Mouse (Mus musculus) neural tube, embryonic 14.5 days (tissue): ENCODE measurements around the gene Ccdc194. TPM values are rescaled to one million over a fixed set of nuclear protein-coding genes. Genes with fewer than 3 reads are reported as not detected.
"Not testable (repeated sequence)": the region's sequence is repeated elsewhere in the genome, so short reads cannot be mapped to it uniquely, and the experiment has no call there.

Source experiments
- ATAC-seq: fragments of 200-750 bp; cut with Nextera tagmentation; 2 replicates; pipeline ENCODE4 v1.8.0; 2017; ENCODE audit warnings: low read depth, mild to moderate bottlenecking, moderate TSS enrichment, moderate library complexity
- H3K27ac ChIP-seq: fragments of 300-500 bp; sonication (generic); 2 replicates; pipeline ENCODE4 v1.5.1; 2014; ENCODE audit warnings: low read depth, mild to moderate bottlenecking, control low read depth, low read length, moderate library complexity, mixed read lengths
- H3K27me3 ChIP-seq: fragments of 300-500 bp; sonication (generic); 2 replicates; pipeline ENCODE4 v1.6.1; 2014; ENCODE audit warnings: low read length; ENCODE audit not compliant: control insufficient read depth, insufficient read depth
- H3K36me3 ChIP-seq: fragments of 300-500 bp; sonication (generic); 2 replicates; pipeline ENCODE4 v1.6.1; 2014; ENCODE audit warnings: low read length, mixed read lengths; ENCODE audit not compliant: control insufficient read depth, insufficient read depth
- H3K4me1 ChIP-seq: fragments of 300-500 bp; sonication (generic); 2 replicates; pipeline ENCODE4 v1.6.1; 2014; ENCODE audit warnings: low read length; ENCODE audit not compliant: control insufficient read depth, insufficient read depth
- H3K4me2 ChIP-seq: fragments of 300-500 bp; sonication (generic); 2 replicates; pipeline ENCODE4 v1.6.1; 2014; ENCODE audit warnings: mild to moderate bottlenecking, low read depth, low read length, control low read depth
- H3K4me3 ChIP-seq: fragments of 300-500 bp; sonication (generic); 2 replicates; pipeline ENCODE4 v1.5.1; 2014; ENCODE audit warnings: low read depth, low read length, control low read depth, mixed read lengths
- H3K9ac ChIP-seq: fragments of 300-500 bp; sonication (generic); replicated peaks from 2 replicates; pipeline ENCODE4 v1.6.1; 2014; ENCODE audit warnings: low read depth, mild to moderate bottlenecking, control low read depth, low read length, mixed read lengths
- H3K9me3 ChIP-seq: fragments of 300-500 bp; sonication (generic); 2 replicates; pipeline ENCODE4 v1.6.1; 2016; ENCODE audit warnings: low read length; ENCODE audit not compliant: control insufficient read depth
- WGBS: fragments of 180-500 bp; shearing (Covaris S2); extraction: QIAGEN DNeasy Blood & Tissue Kit; methylation state at CpG from one replicate; pipeline ENCODE4 v1.1.7; 2014; 5-methylcytosine and 5-hydroxymethylcytosine counted together
- polyA plus RNA-seq: library from polyadenylated mRNA; unstranded; fragments of >200 nt; fragmentation: Nextera tagmentation; extraction: Ambion mirVana; gene quantifications from 2 replicates; pipeline ENCODE4 v1.2.1, GENCODE M21; 2014

Gene Ccdc194
- polyA plus RNA-seq, 1 experiment from 2014 or later, result not detected

- Histone ChIP-seq H3K4me1 (0 out of 2 replicates have a peak, but pooled peaks cover 4% of the 10 kb centered on the region), H3K9ac (no peak overlapping the region), H3K27me3 (peaks cover 9% of the 10 kb centered on the region), H3K4me3 (no peak overlapping the region), H3K27ac (no peak overlapping the region), H3K4me2 (no peak overlapping the region), H3K36me3 (no peaks in the 10 kb centered on the region), H3K9me3 (no peaks in the 10 kb centered on the region)
- ATAC-seq, result no peak
- WGBS, result 6% methylated on average over 6 of the region's 6 CpGs
These were observed 761 bp upstream of the Ccdc194 start for GRCm38 (mm10) chr8:71526272-71526671.

GRCm38 (mm10) chr8:71521634-71522033, 3.9 kb downstream of the Ccdc194 start:
- peak; percentile 82 for ATAC-seq
- Histone ChIP-seq H3K4me3 (no peak overlapping the region), H3K4me2 (0 out of 2 replicates have a peak overlapping the region, but pooled peaks have one; percentile 6), H3K9ac (no peak overlapping the region), H3K9me3 (no peaks in the 10 kb centered on the region), H3K27ac (no peak overlapping the region), H3K27me3 (peaks cover 9% of the 10 kb centered on the region), H3K4me1 (0 out of 2 replicates have a peak, but pooled peaks cover 4% of the 10 kb centered on the region), H3K36me3 (no peaks in the 10 kb centered on the region)
- WGBS, result 7% methylated on average over 17 of the region's 17 CpGs

- 0 out of 2 replicates have a peak, but pooled peaks have one; percentile 41 for ATAC-seq
- not testable (repeated sequence) for H3K27ac ChIP-seq, H3K9me3 ChIP-seq, H3K27me3 ChIP-seq, H3K9ac ChIP-seq, H3K4me1 ChIP-seq, H3K36me3 ChIP-seq, H3K4me3 ChIP-seq, H3K4me2 ChIP-seq
- WGBS, result 33% methylated on average over 9 of the region's 10 CpGs
These were observed 6.3 kb downstream of the Ccdc194 start for GRCm38 (mm10) chr8:71519037-71519825.

GRCm38 (mm10) chr8:71516786-71517185, 8.7 kb downstream of the Ccdc194 start:
- WGBS, result 15% methylated on average over 6 of the region's 6 CpGs
- H3K27me3 ChIP-seq, result no peaks in the 10 kb centered on the region
- no peak for ATAC-seq
- no peaks in the 10 kb centered on the region for H3K4me1 ChIP-seq
- H3K27ac ChIP-seq, result no peak overlapping the region
- H3K36me3 ChIP-seq, result no peaks in the 10 kb centered on the region
- H3K9ac ChIP-seq, result no peak overlapping the region
- H3K4me3 ChIP-seq, result no peak overlapping the region
- H3K4me2 ChIP-seq, result no peak overlapping the region
- no peaks in the 10 kb centered on the region for H3K9me3 ChIP-seq

GRCm38 (mm10) chr8:71515043-71515442, 10.5 kb downstream of the Ccdc194 start:
- H3K4me2 ChIP-seq, result no peak overlapping the region
- 74% methylated on average over 5 of the region's 5 CpGs for WGBS
- ATAC-seq, result no peak
- no peaks in the 10 kb centered on the region for H3K9me3 ChIP-seq
- H3K36me3 ChIP-seq, result no peaks in the 10 kb centered on the region
- H3K9ac ChIP-seq, result no peak overlapping the region
- H3K27ac ChIP-seq, result no peak overlapping the region
- H3K4me1 ChIP-seq, result no peaks in the 10 kb centered on the region
- no peaks in the 10 kb centered on the region for H3K27me3 ChIP-seq
- H3K4me3 ChIP-seq, result no peak overlapping the region

- Histone ChIP-seq H3K9ac (no peak overlapping the region), H3K27ac (no peak overlapping the region), H3K4me2 (no peak overlapping the region), H3K36me3 (no peaks in the 10 kb centered on the region), H3K4me3 (no peak overlapping the region), H3K4me1 (no peaks in the 10 kb centered on the region), H3K27me3 (peaks cover 7% of the 10 kb centered on the region), H3K9me3 (no peaks in the 10 kb centered on the region)
- no peak for ATAC-seq
- WGBS, result 65% methylated on average over 12 of the region's 15 CpGs
These were observed 12.3 kb downstream of the Ccdc194 start for GRCm38 (mm10) chr8:71513018-71513754.

- Histone ChIP-seq H3K27ac (no peak within 1 kb of the TSS), H3K4me1 (no peaks in the 10 kb centered on the region), H3K9ac (no peak within 1 kb of the TSS), H3K4me2 (no peak within 1 kb of the TSS), H3K9me3 (no peaks in the 10 kb centered on the region), H3K36me3 (no peaks in the 10 kb centered on the region), H3K27me3 (peaks cover 21% of the 10 kb centered on the region), H3K4me3 (no peak within 1 kb of the TSS)
- WGBS, result 62% methylated on average over 14 of the region's 14 CpGs
- no peak for ATAC-seq
These were observed 13.9 kb downstream of the Ccdc194 start, which contains the start of gene Plvap for GRCm38 (mm10) chr8:71511644-71512043. TSS of gene Plvap (minus strand) at chr8:71511752.

- Histone ChIP-seq H3K27ac (no peak overlapping the region), H3K4me1 (no peaks in the 10 kb centered on the region), H3K27me3 (peaks cover 32% of the 10 kb centered on the region), H3K9ac (no peak overlapping the region), H3K4me3 (no peak overlapping the region), H3K36me3 (no peaks in the 10 kb centered on the region), H3K9me3 (no peaks in the 10 kb centered on the region), H3K4me2 (no peak overlapping the region)
- ATAC-seq, result no peak
- 76% methylated on average over 2 of the region's 2 CpGs for WGBS
These were observed 16.2 kb downstream of the Ccdc194 start for GRCm38 (mm10) chr8:71509316-71509715.

GRCm38 (mm10) chr8:71507589-71508104, 17.9 kb downstream of the Ccdc194 start:
- H3K9me3 ChIP-seq, result no peaks in the 10 kb centered on the region
- no peaks in the 10 kb centered on the region for H3K4me1 ChIP-seq
- peaks cover 32% of the 10 kb centered on the region for H3K27me3 ChIP-seq
- peak overlapping the region; percentile 47 for H3K4me2 ChIP-seq
- 0% methylated on average over 61 of the region's 61 CpGs for WGBS
- no peaks in the 10 kb centered on the region for H3K36me3 ChIP-seq
- H3K9ac ChIP-seq, result 0 out of 2 replicates have a peak overlapping the region, but pooled peaks have one; percentile 37
- no peak overlapping the region for H3K27ac ChIP-seq
- peak overlapping the region; percentile 35 for H3K4me3 ChIP-seq
- ATAC-seq, result peak; percentile 86
